Mouse (Mus musculus) heart, embryonic 14.5 days (tissue): ENCODE results near the gene Rad51b. TPM values are rescaled to one million over a fixed set of nuclear protein-coding genes. Genes with fewer than 3 reads are reported as not detected.
A peak's percentile ranks its signal among the peaks of the same experiment; 100 is the strongest.

Source experiments
- ATAC-seq: fragments of 200-750 bp; cut with Nextera tagmentation; 2 replicates; pipeline ENCODE4 v1.8.0; 2017; ENCODE audit warnings: low read depth, moderate TSS enrichment; ENCODE audit not compliant: insufficient number of reproducible peaks, insufficient read depth, low FRiP score
- H3K27ac ChIP-seq, 2 experiments: fragments of 200-500 bp in 1 of 2; fragments of 300-500 bp in 1 of 2; sonication (generic) in 1 of 2; replicated peaks in 1 of 2; 2 replicates each; pipeline ENCODE4 v1.5.1; 2012 to 2014; ENCODE audit warnings: low read depth in 2 of 2, low read length in 2 of 2, control low read depth in 1 of 2, mild to moderate bottlenecking in 1 of 2, mixed read lengths in 1 of 2; ENCODE audit not compliant: control insufficient read depth in 1 of 2, insufficient read depth in 1 of 2
- H3K27me3 ChIP-seq: fragments of 300-500 bp; sonication (generic); 2 replicates; pipeline ENCODE4 v1.6.1; 2014; ENCODE audit warnings: mild to moderate bottlenecking, low read length, control low read depth; ENCODE audit not compliant: control insufficient read depth, insufficient read depth
- H3K36me3 ChIP-seq: fragments of 300-500 bp; sonication (generic); 2 replicates; pipeline ENCODE4 v1.6.1; 2014; ENCODE audit warnings: mild to moderate bottlenecking, control low read depth, low read length, mixed read lengths; ENCODE audit not compliant: control insufficient read depth, insufficient read depth
- H3K4me1 ChIP-seq, 2 experiments: fragments of 200-500 bp in 1 of 2; fragments of 300-500 bp in 1 of 2; sonication (generic) in 1 of 2; 2 replicates each; pipeline ENCODE4 v1.6.1; 2012 to 2014; ENCODE audit warnings: low read length in 2 of 2, control low read depth in 1 of 2, mixed read lengths in 1 of 2; ENCODE audit not compliant: control insufficient read depth in 2 of 2, insufficient read depth in 2 of 2
- H3K4me2 ChIP-seq: fragments of 300-500 bp; sonication (generic); 2 replicates; pipeline ENCODE4 v1.6.1; 2014; ENCODE audit warnings: mild to moderate bottlenecking, low read length
- H3K4me3 ChIP-seq, 2 experiments: fragments of 200-500 bp in 1 of 2; fragments of 300-500 bp in 1 of 2; sonication (generic) in 1 of 2; 2 replicates each; pipeline ENCODE4 v1.5.1; 2012 to 2014; ENCODE audit warnings: low read length in 2 of 2, mild to moderate bottlenecking in 2 of 2, control low read depth in 1 of 2, low read depth in 1 of 2, moderate library complexity in 1 of 2; ENCODE audit not compliant: control insufficient read depth in 1 of 2, insufficient read depth in 1 of 2
- H3K9ac ChIP-seq: fragments of 300-500 bp; sonication (generic); 2 replicates; pipeline ENCODE4 v1.6.1; 2014; ENCODE audit warnings: mild to moderate bottlenecking, low read length
- H3K9me3 ChIP-seq: fragments of 300-500 bp; sonication (generic); 2 replicates; pipeline ENCODE4 v1.6.1; 2016; ENCODE audit warnings: low read length, control low read depth; ENCODE audit not compliant: control insufficient read depth
- WGBS: fragments of 180-500 bp; shearing (Covaris S2); extraction: QIAGEN DNeasy Blood & Tissue Kit; methylation state at CpG from one replicate; pipeline ENCODE4 v1.1.7; 2014; 5-methylcytosine and 5-hydroxymethylcytosine counted together
- polyA plus RNA-seq: library from polyadenylated mRNA; unstranded; fragments of >200 nt; fragmentation: Nextera tagmentation; extraction: Ambion mirVana; gene quantifications from 2 replicates; pipeline ENCODE4 v1.2.1, GENCODE M21; 2014

The Rad51b gene
- polyA plus RNA-seq, 1 experiment from 2014 or later: 4.2 TPM

DNA sequence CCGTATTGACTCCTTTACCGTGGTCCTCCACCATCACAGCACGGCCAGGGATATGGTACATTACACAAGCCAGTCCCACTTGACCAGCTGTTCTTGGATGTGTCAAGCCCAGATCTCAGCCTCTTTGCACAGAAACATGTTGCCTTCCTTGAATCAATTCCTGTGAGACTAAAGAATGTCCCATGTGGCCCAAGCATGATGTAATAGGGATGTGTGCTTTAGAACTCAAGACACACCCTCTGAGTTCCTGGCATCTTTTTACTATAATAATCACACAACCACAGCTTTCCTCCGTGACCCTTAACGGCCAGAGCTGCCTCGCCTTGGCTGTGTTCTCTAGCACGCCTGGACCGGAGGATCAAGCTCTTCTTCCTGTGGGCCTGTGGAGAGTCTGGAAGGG is 496.3 kb downstream of the Rad51b start:
- Histone ChIP-seq H3K36me3 (no peaks in the 10 kb centered on the region), H3K4me1 (peaks cover 13 to 18% of the 10 kb centered on the region in 2 experiments), H3K9me3 (no peaks in the 10 kb centered on the region), H3K27me3 (no peaks in the 10 kb centered on the region), H3K4me2 (no peak overlapping the region), H3K4me3 (no peak overlapping the region), H3K9ac (no peak overlapping the region), H3K27ac (no peak overlapping the region)
- WGBS: 74% methylated on average over 8 of the region's 8 CpGs
- ATAC-seq: no peak

- Histone ChIP-seq H3K9ac (no peak overlapping the region), H3K4me1 (peaks cover 13 to 18% of the 10 kb centered on the region in 2 experiments), H3K36me3 (no peaks in the 10 kb centered on the region), H3K27ac (no peak overlapping the region), H3K9me3 (no peaks in the 10 kb centered on the region), H3K4me3 (no peak overlapping the region), H3K4me2 (no peak overlapping the region), H3K27me3 (no peaks in the 10 kb centered on the region)
- WGBS: 91% methylated on average over 4 of the region's 4 CpGs
- ATAC-seq: no peak
These were observed 497.7 kb downstream of the Rad51b start for GRCm38 (mm10) chr12:79794802-79795201.

- Histone ChIP-seq H3K36me3 (no peaks in the 10 kb centered on the region), H3K9ac (no peak overlapping the region), H3K4me1 (peaks cover 13 to 18% of the 10 kb centered on the region in 2 experiments), H3K4me2 (no peak overlapping the region), H3K9me3 (no peaks in the 10 kb centered on the region), H3K27me3 (no peaks in the 10 kb centered on the region), H3K4me3 (no peak overlapping the region), H3K27ac (peak overlapping the region; percentile 51 to 55)
- ATAC-seq: no peak
- WGBS: 65% methylated on average over 6 of the region's 6 CpGs
These were observed 499.2 kb downstream of the Rad51b start for GRCm38 (mm10) chr12:79796260-79796659.

DNA sequence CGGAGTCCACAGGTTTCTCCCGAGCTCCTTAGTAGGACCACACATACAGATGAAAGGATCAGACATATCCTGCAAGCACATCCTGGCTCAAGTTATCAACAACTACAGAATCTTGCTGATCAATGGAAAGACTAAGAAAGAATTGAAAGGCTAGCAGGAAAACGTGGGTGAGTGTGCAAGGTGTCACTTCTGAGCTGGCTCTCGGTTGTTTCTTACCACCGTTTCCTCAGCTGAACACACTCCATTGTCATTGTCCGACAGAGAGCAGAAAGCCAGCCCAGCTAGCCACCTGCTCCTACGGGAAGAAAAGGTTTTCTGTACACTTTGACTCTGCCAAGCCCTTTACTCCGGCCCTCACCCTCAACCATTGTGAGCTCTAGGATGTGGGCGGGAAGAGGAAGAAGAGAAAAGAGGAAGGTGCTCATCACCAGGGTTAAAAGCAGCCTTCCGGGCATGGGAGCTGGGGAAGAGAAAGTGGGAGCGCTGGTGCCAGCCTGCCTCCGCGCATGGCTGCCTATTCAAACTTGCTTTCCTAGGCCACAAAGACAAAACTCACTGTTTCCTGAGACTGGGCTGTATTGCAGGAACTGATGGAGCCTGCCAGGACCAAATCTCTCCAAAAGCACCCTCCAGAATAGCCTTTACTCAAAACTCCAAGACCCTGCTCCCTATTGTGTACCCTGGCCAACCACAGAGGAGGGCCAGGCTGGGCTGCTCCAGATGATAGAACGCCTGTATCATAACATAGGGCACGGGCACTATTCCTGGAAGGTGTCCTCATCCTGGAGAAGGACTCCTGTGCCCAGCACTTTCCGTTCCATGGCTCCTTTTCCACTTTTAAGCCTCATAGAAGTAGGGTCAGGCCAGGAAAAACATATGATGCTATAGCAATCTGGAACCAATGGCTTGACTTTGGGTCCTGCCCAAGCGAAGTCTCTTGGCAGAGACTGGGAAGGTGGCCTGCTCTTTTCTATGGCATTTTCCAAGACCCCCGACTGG is 500.0 kb downstream of the Rad51b start:
- H3K36me3 ChIP-seq: no peaks in the 10 kb centered on the region
- no peaks in the 10 kb centered on the region for H3K9me3 ChIP-seq
- no peak overlapping the region for H3K4me2 ChIP-seq
- H3K4me3 ChIP-seq: no peak overlapping the region
- no peak for ATAC-seq
- no peaks in the 10 kb centered on the region for H3K27me3 ChIP-seq
- no peak overlapping the region for H3K9ac ChIP-seq
- H3K4me1 ChIP-seq: peaks cover 7 to 16% of the 10 kb centered on the region in 2 experiments
- H3K27ac ChIP-seq: peak overlapping the region; percentile 51 to 55
- WGBS: 76% methylated on average over 18 of the region's 18 CpGs

DNA sequence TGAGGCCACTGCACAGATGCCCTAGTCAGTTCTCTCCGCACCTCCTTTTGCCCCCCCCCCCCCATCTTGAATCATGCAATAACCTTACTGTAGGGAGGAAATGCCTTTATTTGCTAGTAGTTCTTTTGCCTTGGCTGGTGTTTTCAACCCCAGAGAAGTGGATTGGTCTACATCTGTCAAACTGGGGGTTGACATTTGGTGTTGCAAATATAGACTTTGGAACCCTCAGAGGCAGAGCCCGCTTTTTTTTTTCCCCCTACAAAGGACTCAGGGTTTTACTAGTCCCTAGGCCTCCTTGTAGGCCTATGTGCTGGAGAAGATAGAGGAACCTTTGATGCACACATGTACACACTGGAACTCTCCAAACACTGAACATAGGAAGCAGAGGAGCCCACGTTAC is 501.4 kb downstream of the Rad51b start:
- 85% methylated on average over 3 of the region's 3 CpGs for WGBS
- no peak for ATAC-seq

DNA sequence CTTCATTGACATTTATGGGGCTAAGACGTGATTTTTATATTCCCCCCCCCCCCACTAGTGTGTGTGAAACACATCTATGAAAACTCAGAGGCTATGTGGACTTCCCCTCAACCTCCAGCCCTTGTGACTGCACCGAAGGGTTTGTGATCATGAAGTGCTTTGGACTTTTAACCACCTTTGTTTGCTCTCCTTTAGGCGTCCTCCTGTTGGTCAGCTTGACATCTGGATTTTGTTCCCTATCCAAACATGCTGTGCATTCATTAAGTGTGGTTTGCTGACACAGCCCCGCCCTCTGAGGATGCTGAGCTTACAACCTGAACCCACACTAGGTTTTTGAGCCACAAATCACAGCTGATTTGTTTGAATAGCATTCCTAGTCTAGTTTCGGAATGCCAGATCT is 502.3 kb downstream of the Rad51b start:
- Histone ChIP-seq H3K9ac (no peak overlapping the region), H3K27ac (no peak overlapping the region), H3K27me3 (no peaks in the 10 kb centered on the region), H3K36me3 (no peaks in the 10 kb centered on the region), H3K4me2 (no peak overlapping the region), H3K4me1 (peaks cover 0 to 9% of the 10 kb centered on the region in 2 experiments; a peak in 2 of 4 replicates), H3K9me3 (no peaks in the 10 kb centered on the region), H3K4me3 (no peak overlapping the region)
- WGBS: 85% methylated on average over 5 of the region's 5 CpGs
- no peak for ATAC-seq

More for the DNA sequence above, 501.4 kb downstream of the Rad51b start:
- Histone ChIP-seq H3K4me3 (no peak overlapping the region), H3K27me3 (no peaks in the 10 kb centered on the region), H3K36me3 (no peaks in the 10 kb centered on the region), H3K9ac (no peak overlapping the region), H3K27ac (no peak overlapping the region), H3K4me1 (peaks cover 0 to 9% of the 10 kb centered on the region in 2 experiments; a peak in 2 of 4 replicates), H3K4me2 (no peak overlapping the region), H3K9me3 (no peaks in the 10 kb centered on the region)

DNA sequence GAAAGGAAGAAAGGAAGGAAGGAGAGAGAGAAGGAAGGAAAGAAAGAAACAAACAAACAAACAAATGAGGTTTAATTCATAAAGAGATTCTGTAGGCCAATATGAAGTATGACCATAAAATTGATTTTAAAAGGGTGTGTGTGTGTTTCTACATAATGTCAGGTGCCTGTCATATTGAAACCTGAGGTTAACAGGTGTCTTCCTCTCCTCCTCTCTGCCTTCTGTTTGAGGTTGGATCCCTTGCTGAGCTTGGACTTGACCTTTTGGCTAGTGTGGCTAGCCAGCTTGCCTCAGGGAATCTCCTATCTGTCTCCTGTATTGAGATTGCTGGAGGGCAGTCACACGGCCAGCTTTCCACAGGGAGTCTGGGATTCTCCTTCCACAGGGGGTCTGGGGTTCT is 506.6 kb downstream of the Rad51b start:
- Histone ChIP-seq H3K27ac (no peak overlapping the region), H3K4me2 (no peak overlapping the region), H3K27me3 (no peaks in the 10 kb centered on the region), H3K36me3 (no peaks in the 10 kb centered on the region), H3K4me3 (no peak overlapping the region), H3K9me3 (no peaks in the 10 kb centered on the region), H3K9ac (no peak overlapping the region), H3K4me1 (peaks cover 7 to 8% of the 10 kb centered on the region in 2 experiments; a peak in 3 of 4 replicates)
- no peak for ATAC-seq
- 60% methylated on average over 1 of the region's 1 CpGs for WGBS
